Mouse (Mus musculus): ENCODE measurements around the gene Gm12169. TPM values are rescaled to one million over a fixed set of nuclear protein-coding genes. Genes with fewer than 3 reads are reported as not detected.
A peak's percentile ranks its signal among the peaks of the same experiment; 100 is the strongest.

The Gm12169 gene
- polyA plus RNA-seq, 1 experiment from 2014 or later, result not detected

- Histone ChIP-seq H3K4me3 (replicated peaks) (no peak overlapping the region), H3K9me3 (replicated peaks) (no peaks in the 10 kb centered on the region), H3K27me3 (no peaks in the 10 kb centered on the region), H3K36me3 (no peaks in the 10 kb centered on the region), H3K27ac (replicated peaks) (no peak overlapping the region), H3K9ac (no peak overlapping the region), H3K4me2 (replicated peaks) (no peak overlapping the region), H3K4me1 (no peaks in the 10 kb centered on the region)
- 80% methylated on average over 2 of the region's 2 CpGs for WGBS
- no peak for ATAC-seq (ENCODE audit: insufficient number of reproducible peaks, low FRiP score, low TSS enrichment, low read depth)
These were observed 19.5 kb downstream of the Gm12169 start for GRCm38 (mm10) chr11:46543530-46543929.

DNA sequence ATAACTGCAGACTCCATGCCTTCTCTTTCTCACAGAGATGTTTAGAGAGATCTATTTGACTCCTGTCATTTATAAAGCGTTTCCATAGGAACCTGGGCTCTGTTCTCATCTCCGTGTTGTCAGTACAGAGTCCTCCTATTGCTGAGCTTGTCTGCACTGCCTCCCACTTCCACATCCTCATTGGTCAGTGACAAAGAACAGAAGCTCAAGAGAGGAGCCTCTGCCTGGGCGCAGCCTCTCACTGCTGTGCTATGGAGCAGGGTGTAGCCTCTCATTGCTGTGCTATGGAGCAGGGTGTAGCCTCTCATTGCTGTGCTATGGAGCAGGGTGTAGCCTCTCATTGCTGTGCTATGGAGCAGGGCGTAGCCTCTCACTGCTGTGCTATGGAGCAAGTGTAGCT is 25.7 kb downstream of the Gm12169 start:
- Histone ChIP-seq H3K9ac (no peak overlapping the region), H3K36me3 (no peaks in the 10 kb centered on the region), H3K27ac (replicated peaks) (no peak overlapping the region), H3K4me1 (no peaks in the 10 kb centered on the region), H3K4me2 (replicated peaks) (no peak overlapping the region), H3K27me3 (no peaks in the 10 kb centered on the region), H3K9me3 (replicated peaks) (no peaks in the 10 kb centered on the region), H3K4me3 (replicated peaks) (no peak overlapping the region)
- WGBS, result 82% methylated on average over 4 of the region's 4 CpGs
- no peak for ATAC-seq (ENCODE audit: insufficient number of reproducible peaks, low FRiP score, low TSS enrichment, low read depth)

GRCm38 (mm10) chr11:46552741-46553140 is 28.7 kb downstream of the Gm12169 start:
- Histone ChIP-seq H3K4me2 (replicated peaks) (no peak overlapping the region), H3K9ac (no peak overlapping the region), H3K27me3 (no peaks in the 10 kb centered on the region), H3K4me3 (replicated peaks) (no peak overlapping the region), H3K27ac (replicated peaks) (no peak overlapping the region), H3K9me3 (replicated peaks) (no peaks in the 10 kb centered on the region), H3K36me3 (no peaks in the 10 kb centered on the region), H3K4me1 (no peaks in the 10 kb centered on the region)
- 87% methylated on average over 3 of the region's 3 CpGs for WGBS
- ATAC-seq (ENCODE audit: insufficient number of reproducible peaks, low FRiP score, low TSS enrichment, low read depth), result no peak

DNA sequence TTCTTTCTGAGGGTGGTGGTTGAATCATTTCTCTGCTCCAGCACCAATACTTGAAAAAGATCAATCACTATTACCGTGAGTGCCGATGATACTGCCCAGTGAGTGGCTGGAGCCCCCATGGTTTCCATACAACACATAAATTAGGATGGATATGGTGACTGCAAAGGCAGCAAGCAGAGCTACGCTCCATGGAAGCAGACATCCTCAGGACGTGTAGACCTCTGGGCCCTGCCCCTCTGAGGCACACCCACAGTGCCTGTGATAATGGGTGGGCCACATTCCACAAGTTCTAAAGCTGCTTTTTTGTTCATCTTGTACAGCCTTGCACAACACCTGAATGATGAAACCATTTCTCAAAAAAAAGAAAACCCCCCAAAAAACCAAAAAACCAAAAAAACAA is 37.1 kb downstream of the Gm12169 start:
- Histone ChIP-seq H3K4me2 (replicated peaks) (no peak overlapping the region), H3K36me3 (no peaks in the 10 kb centered on the region), H3K4me1 (no peaks in the 10 kb centered on the region), H3K27me3 (no peaks in the 10 kb centered on the region), H3K27ac (replicated peaks) (no peak overlapping the region), H3K9ac (no peak overlapping the region), H3K4me3 (replicated peaks) (no peak overlapping the region), H3K9me3 (replicated peaks) (no peaks in the 10 kb centered on the region)
- 78% methylated on average over 4 of the region's 4 CpGs for WGBS
- no peak for ATAC-seq (ENCODE audit: insufficient number of reproducible peaks, low FRiP score, low TSS enrichment, low read depth)

DNA sequence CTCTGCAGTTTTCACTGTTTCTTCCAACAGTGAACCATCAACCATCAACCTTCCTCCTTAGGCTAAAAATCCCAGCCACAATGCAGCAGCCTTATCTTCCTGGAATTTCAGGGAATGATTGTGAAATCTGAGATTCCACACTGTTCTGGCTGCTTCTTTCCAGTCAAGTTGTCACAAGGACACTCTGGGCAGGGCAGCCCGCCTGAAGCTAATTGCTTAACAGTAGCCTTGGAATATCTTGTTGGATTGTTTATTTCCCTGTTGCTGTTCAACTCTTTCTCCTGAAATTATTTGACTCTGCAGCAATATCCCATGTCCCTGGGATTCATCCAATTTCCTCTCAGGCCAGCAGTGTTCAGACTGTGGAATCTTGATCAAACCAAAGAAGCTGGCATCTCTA is 40.7 kb downstream of the Gm12169 start:
- H3K27ac ChIP-seq (replicated peaks), result no peak overlapping the region
- no peak overlapping the region for H3K4me3 ChIP-seq (replicated peaks)
- no peak overlapping the region for H3K4me2 ChIP-seq (replicated peaks)
- no peaks in the 10 kb centered on the region for H3K27me3 ChIP-seq
- H3K36me3 ChIP-seq, result no peaks in the 10 kb centered on the region
- no peaks in the 10 kb centered on the region for H3K4me1 ChIP-seq
- 53% methylated on average over 1 of the region's 1 CpGs for WGBS
- H3K9ac ChIP-seq, result no peak overlapping the region
- no peak for ATAC-seq (ENCODE audit: insufficient number of reproducible peaks, low FRiP score, low TSS enrichment, low read depth)
- H3K9me3 ChIP-seq (replicated peaks), result no peaks in the 10 kb centered on the region

- 87% methylated on average over 2 of the region's 2 CpGs for whole genome bisulfite sequencing
- H3K4me3 ChIP-seq (replicated peaks), result no peak overlapping the region
- H3K9me3 ChIP-seq (replicated peaks), result no peaks in the 10 kb centered on the region
- no peaks in the 10 kb centered on the region for H3K36me3 ChIP-seq
- H3K4me1 ChIP-seq, result no peaks in the 10 kb centered on the region
- no peak for ATAC-seq (ENCODE audit: insufficient number of reproducible peaks, low FRiP score, low TSS enrichment, low read depth)
- H3K27me3 ChIP-seq, result no peaks in the 10 kb centered on the region
- no peak overlapping the region for H3K4me2 ChIP-seq (replicated peaks)
- no peak overlapping the region for H3K27ac ChIP-seq (replicated peaks)
- no peak overlapping the region for H3K9ac ChIP-seq
These were observed 42.0 kb downstream of the Gm12169 start for GRCm38 (mm10) chr11:46565967-46566366.

- H3K9ac ChIP-seq, result no peak overlapping the region
- H3K9me3 ChIP-seq (replicated peaks), result no peaks in the 10 kb centered on the region
- H3K27ac ChIP-seq (replicated peaks), result no peak overlapping the region
- H3K4me1 ChIP-seq, result no peaks in the 10 kb centered on the region
- no peak for ATAC-seq (ENCODE audit: insufficient number of reproducible peaks, low FRiP score, low TSS enrichment, low read depth)
- no peaks in the 10 kb centered on the region for H3K36me3 ChIP-seq
- H3K4me2 ChIP-seq (replicated peaks), result no peak overlapping the region
- H3K27me3 ChIP-seq, result no peaks in the 10 kb centered on the region
- WGBS, result 74% methylated on average over 1 of the region's 1 CpGs
- H3K4me3 ChIP-seq (replicated peaks), result no peak overlapping the region
These were observed 45.1 kb downstream of the Gm12169 start for GRCm38 (mm10) chr11:46569107-46569506.

DNA sequence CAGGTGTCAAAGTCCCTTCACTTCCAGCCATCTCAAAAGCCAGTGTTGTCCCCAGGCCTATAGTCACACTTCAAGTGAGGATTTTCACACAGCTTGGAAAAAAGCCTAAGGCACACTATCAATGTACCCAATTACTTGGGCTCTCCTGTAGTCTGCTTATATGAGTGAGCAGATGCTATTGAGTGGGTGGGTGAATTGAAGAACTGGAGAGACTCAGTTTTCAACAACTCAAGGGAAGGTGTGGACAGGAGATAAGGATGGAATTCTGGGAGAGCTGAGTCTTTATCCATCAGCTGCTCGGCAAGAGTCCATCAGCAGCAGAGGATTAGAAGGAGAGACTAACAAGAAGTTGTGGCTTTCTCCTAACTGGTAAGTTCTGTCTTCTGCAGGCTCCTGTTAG is 47.3 kb downstream of the Gm12169 start, which contains the start of gene BC053393:
Gene BC053393, plus strand, starts transcription at position 210 of the 400 bp plus-strand sequence.
- Histone ChIP-seq H3K27ac (replicated peaks) (no peak within 1 kb of the TSS), H3K27me3 (no peaks in the 10 kb centered on the region), H3K36me3 (no peaks in the 10 kb centered on the region), H3K9ac (no peak within 1 kb of the TSS), H3K9me3 (replicated peaks) (no peaks in the 10 kb centered on the region), H3K4me1 (no peaks in the 10 kb centered on the region), H3K4me2 (replicated peaks) (no peak within 1 kb of the TSS), H3K4me3 (replicated peaks) (no peak within 1 kb of the TSS)
- no peak for ATAC-seq (ENCODE audit: insufficient number of reproducible peaks, low FRiP score, low TSS enrichment, low read depth)
- WGBS, result 93% methylated on average over 1 of the region's 1 CpGs

GRCm38 (mm10) chr11:46578771-46579281 is 54.8 kb downstream of the Gm12169 start:
- H3K9me3 ChIP-seq (replicated peaks), result no peaks in the 10 kb centered on the region
- peak overlapping the region; percentile 34; the same call in 1 of the 2 replicates for H3K27ac ChIP-seq (replicated peaks)
- H3K9ac ChIP-seq, result no peak overlapping the region
- 43% methylated on average over 5 of the region's 5 CpGs for WGBS
- ATAC-seq (ENCODE audit: insufficient number of reproducible peaks, low FRiP score, low TSS enrichment, low read depth), result peak; percentile 83
- H3K4me2 ChIP-seq (replicated peaks), result no peak overlapping the region
- no peak overlapping the region for H3K4me3 ChIP-seq (replicated peaks)
- no peaks in the 10 kb centered on the region for H3K27me3 ChIP-seq
- no peaks in the 10 kb centered on the region for H3K36me3 ChIP-seq
- H3K4me1 ChIP-seq, result no peaks in the 10 kb centered on the region

DNA sequence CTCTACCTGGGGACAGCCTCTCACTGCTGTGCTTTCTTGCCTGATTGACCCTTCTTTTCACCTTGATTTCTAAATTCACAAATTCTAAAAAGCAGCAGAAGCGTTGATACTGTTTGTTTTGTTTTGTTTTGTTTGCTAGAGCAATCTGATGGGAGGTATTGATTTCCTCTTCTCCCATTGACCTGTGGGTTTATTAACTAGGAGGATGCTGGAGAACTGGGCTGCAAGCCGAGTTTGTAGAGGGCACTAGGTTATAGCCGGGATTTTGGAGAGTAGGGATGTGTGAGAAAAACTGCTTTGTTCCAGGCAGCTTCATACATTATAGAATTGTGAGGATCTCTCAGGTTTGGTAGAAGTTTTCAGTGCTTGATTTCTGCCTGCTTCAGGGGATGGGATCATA is 56.4 kb downstream of the Gm12169 start:
- H3K36me3 ChIP-seq, result no peaks in the 10 kb centered on the region
- ATAC-seq (ENCODE audit: insufficient number of reproducible peaks, low FRiP score, low TSS enrichment, low read depth), result no peak
- no peaks in the 10 kb centered on the region for H3K9me3 ChIP-seq (replicated peaks)
- H3K4me2 ChIP-seq (replicated peaks), result no peak overlapping the region
- H3K4me1 ChIP-seq, result no peaks in the 10 kb centered on the region
- H3K9ac ChIP-seq, result no peak overlapping the region
- 81% methylated on average over 3 of the region's 3 CpGs for WGBS
- no peak overlapping the region for H3K27ac ChIP-seq (replicated peaks)
- H3K27me3 ChIP-seq, result no peaks in the 10 kb centered on the region
- H3K4me3 ChIP-seq (replicated peaks), result no peak overlapping the region

DNA sequence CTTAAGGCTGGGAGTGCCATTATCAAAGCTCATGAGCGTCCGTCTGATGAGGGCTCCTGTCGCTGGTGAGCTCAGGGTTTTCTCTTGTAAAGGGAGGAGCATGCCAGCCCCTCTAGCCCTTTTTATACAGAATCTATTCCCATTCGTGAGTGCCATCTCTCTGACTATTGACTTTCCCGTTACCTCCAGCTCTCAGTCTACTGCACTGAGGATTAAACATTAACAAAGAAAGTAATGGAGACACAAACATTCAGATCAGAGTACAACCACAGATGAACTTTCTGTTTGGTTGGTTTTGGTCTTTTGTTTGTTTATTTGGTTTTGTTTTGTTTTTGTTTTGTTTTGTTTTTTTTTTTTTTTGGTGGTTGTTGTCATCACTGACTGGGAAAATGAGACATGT is 58.7 kb downstream of the Gm12169 start:
- Histone ChIP-seq H3K4me3 (replicated peaks) (no peak overlapping the region), H3K4me1 (no peaks in the 10 kb centered on the region), H3K27ac (replicated peaks) (no peak overlapping the region), H3K9ac (no peak overlapping the region), H3K9me3 (replicated peaks) (no peaks in the 10 kb centered on the region), H3K4me2 (replicated peaks) (no peak overlapping the region), H3K36me3 (no peaks in the 10 kb centered on the region), H3K27me3 (no peaks in the 10 kb centered on the region)
- no peak for ATAC-seq (ENCODE audit: insufficient number of reproducible peaks, low FRiP score, low TSS enrichment, low read depth)
- 89% methylated on average over 5 of the region's 5 CpGs for WGBS

All from embryonic facial prominence, embryonic 15.5 days (tissue).